Mouse (Mus musculus): Measurements from ENCODE around the gene Defa23. TPM values are rescaled to one million over a fixed set of nuclear protein-coding genes. Genes with fewer than 3 reads are reported as not detected.

Gene Defa23
- polyA plus RNA-seq (2015; fragmentation: Nextera tagmentation; extraction: Ambion mirVana): not detected in 2 replicates

GRCm38 (mm10) chr8:21054747-21055146 is at the start of gene Defa23:
TSS of gene Defa23 (plus strand) at chr8:21055047.

GRCm38 (mm10) chr8:21025245-21025644 is 29.6 kb upstream of the Defa23 start, which contains the start of gene Defa21:
TSS of gene Defa21 (plus strand) at chr8:21025545.

GRCm38 (mm10) chr8:21064738-21065137 is 9.9 kb downstream of the Defa23 start, which contains the start of gene Defa35:
TSS of gene Defa35 (plus strand) at chr8:21065038.

GRCm38 (mm10) chr8:21084142-21084541 is 29.3 kb downstream of the Defa23 start, which contains the start of gene Defa25:
TSS of gene Defa25 (plus strand) at chr8:21084442.

GRCm38 (mm10) chr8:21095950-21096349 is 41.1 kb downstream of the Defa23 start, which contains the start of gene Gm14851:
TSS of gene Gm14851 (minus strand) at chr8:21096050.

Other genes starting within 250 kb of the Defa23 start
- gene Defb33, start 162.4 kb upstream of the Defa23 start, polyA plus RNA-seq (2015; fragmentation: Nextera tagmentation; extraction: Ambion mirVana): not detected in 2 replicates
- not detected in 2 replicates for gene Gm15056, start 152.4 kb upstream of the Defa23 start, polyA plus RNA-seq (2015; fragmentation: Nextera tagmentation; extraction: Ambion mirVana)
- gene Gm6040, start 133.0 kb upstream of the Defa23 start, polyA plus RNA-seq (2015; fragmentation: Nextera tagmentation; extraction: Ambion mirVana): not detected in 2 replicates
- not detected in 2 replicates for gene AY761185, start 110.3 kb upstream of the Defa23 start, polyA plus RNA-seq (2015; fragmentation: Nextera tagmentation; extraction: Ambion mirVana)
- not detected in 2 replicates for gene Defa21, start 29.5 kb upstream of the Defa23 start, polyA plus RNA-seq (2015; fragmentation: Nextera tagmentation; extraction: Ambion mirVana)
- not detected in 2 replicates for gene Defa35, start 10.0 kb downstream of the Defa23 start, polyA plus RNA-seq (2015; fragmentation: Nextera tagmentation; extraction: Ambion mirVana)
- not detected in 2 replicates for gene Defa25, start 29.4 kb downstream of the Defa23 start, polyA plus RNA-seq (2015; fragmentation: Nextera tagmentation; extraction: Ambion mirVana)
- not detected in 2 replicates for gene Gm14851, start 41.0 kb downstream of the Defa23 start, polyA plus RNA-seq (2015; fragmentation: Nextera tagmentation; extraction: Ambion mirVana)
- not detected in 2 replicates for gene Defa30, start 79.6 kb downstream of the Defa23 start, polyA plus RNA-seq (2015; fragmentation: Nextera tagmentation; extraction: Ambion mirVana)
- gene Defa22, start 107.2 kb downstream of the Defa23 start, polyA plus RNA-seq (2015; fragmentation: Nextera tagmentation; extraction: Ambion mirVana): not detected in 2 replicates
- not detected in 2 replicates for gene Defa31, start 136.6 kb downstream of the Defa23 start, polyA plus RNA-seq (2015; fragmentation: Nextera tagmentation; extraction: Ambion mirVana)
- not detected in 2 replicates for gene Gm15293, start 146.5 kb downstream of the Defa23 start, polyA plus RNA-seq (2015; fragmentation: Nextera tagmentation; extraction: Ambion mirVana)
- gene Gm15292, start 194.7 kb downstream of the Defa23 start, polyA plus RNA-seq (2015; fragmentation: Nextera tagmentation; extraction: Ambion mirVana): not detected in 2 replicates

All from spleen, postnatal 0 days (tissue).